Mouse (Mus musculus): ENCODE results near the gene Vkorc1l1.

GRCm38 (mm10) chr5:129974866-129975311, 33.1 kb downstream of the Vkorc1l1 start:
- TF ChIP-seq CTCF (IDR thresholded peaks at IDR 0.05; ENCODE audit: low read depth) (no peak), EP300 (IDR thresholded peaks at IDR 0.05; ENCODE audit: low read depth) (no peak)

Measured in heart, postnatal 0 days (tissue).